Mouse (Mus musculus) ES-E14 (cell line): ENCODE measurements around the gene Morf4l2. TPM values are rescaled to one million over a fixed set of nuclear protein-coding genes. Genes with fewer than 3 reads are reported as not detected.
A peak's percentile ranks its signal among the peaks of the same experiment; 100 is the strongest.

Experiments used
- DNase-seq: peaks from one replicate; pipeline ENCODE4 v3.0.0-alpha.2; 2013; ENCODE audit warnings: low read depth, low spot score
- H3K27ac ChIP-seq: 2 replicates; pipeline ENCODE4 v1.5.1; 2012; ENCODE audit warnings: low read depth, mild to moderate bottlenecking, low read length, moderate library complexity, mixed read lengths; ENCODE audit not compliant: poor library complexity, insufficient read depth, severe bottlenecking
- H3K36me3 ChIP-seq: 2 replicates; pipeline ENCODE4 v1.6.1; 2012; ENCODE audit warnings: mild to moderate bottlenecking, low read length, moderate library complexity, mixed read lengths; ENCODE audit not compliant: control insufficient read depth, poor library complexity, insufficient read depth, severe bottlenecking
- H3K4me1 ChIP-seq, 2 experiments: fragments of 150-350 bp in 1 of 2; sonication (generic) in 1 of 2; 2 replicates each; pipeline ENCODE4 v1.6.1; 2012; ENCODE audit warnings: low read length in 2 of 2, mild to moderate bottlenecking in 1 of 2, mixed read lengths in 1 of 2; ENCODE audit not compliant: control insufficient read depth in 2 of 2, insufficient read depth in 2 of 2, poor library complexity in 1 of 2
- H3K4me3 ChIP-seq, 2 experiments: fragments of 150-350 bp in 1 of 2; sonication (generic) in 1 of 2; 2 replicates each; pipeline ENCODE4 v1.5.1; 2012; ENCODE audit warnings: low read length in 2 of 2, low read depth in 1 of 2, mild to moderate bottlenecking in 1 of 2, mixed read lengths in 1 of 2; ENCODE audit not compliant: insufficient read depth in 1 of 2, poor library complexity in 1 of 2, severe bottlenecking in 1 of 2
- H3K9ac ChIP-seq: 2 replicates; pipeline ENCODE4 v1.6.1; 2012; ENCODE audit warnings: low read depth, mild to moderate bottlenecking, low read length, mixed read lengths; ENCODE audit not compliant: poor library complexity, insufficient read depth, severe bottlenecking
- H3K9me3 ChIP-seq: fragments of 150-350 bp; sonication (generic); 2 replicates; pipeline ENCODE4 v1.6.1; 2012; ENCODE audit warnings: low read depth, mild to moderate bottlenecking, low read length; ENCODE audit not compliant: control insufficient read depth, insufficient read depth
- CHD2 ChIP-seq: IDR thresholded peaks from 2 replicates; pipeline ENCODE4 v1.6.1; 2014; ENCODE audit warnings: mild to moderate bottlenecking, low read depth, low read length, inconsistent platforms
- HCFC1 ChIP-seq: IDR thresholded peaks from 2 replicates; pipeline ENCODE4 v1.6.1; 2012; ENCODE audit warnings: low read length, inconsistent platforms, borderline replicate concordance; ENCODE audit not compliant: insufficient read depth
- MAFK ChIP-seq: IDR thresholded peaks from 2 replicates; pipeline ENCODE4 v1.6.1; 2014; ENCODE audit warnings: mild to moderate bottlenecking, low read depth, low read length, inconsistent platforms; ENCODE audit not compliant: insufficient read depth
- ZC3H11A ChIP-seq: IDR thresholded peaks from 2 replicates; pipeline ENCODE4 v1.6.1; 2012; ENCODE audit warnings: low read depth, mild to moderate bottlenecking, inconsistent platforms, low read length, borderline replicate concordance
- ZNF384 ChIP-seq: IDR thresholded peaks from 2 replicates; pipeline ENCODE4 v1.6.1; 2012; ENCODE audit warnings: low read depth, low read length, inconsistent platforms
- in situ Hi-C, 2 experiments: fragments of 600-800 bp; cut with MboI; formaldehyde crosslinking; loops; one replicate each; pipeline ENCODE4 v1.15.1; 2025; ENCODE audit warnings: low sequenced_read_pairs in 2 of 2, inconsistent platforms in 1 of 2; ENCODE audit not compliant: unreplicated experiment in 2 of 2
- total RNA-seq: library from RNA; depleted of rRNA; stranded (reverse); fragments of 300-350 nt; gene quantifications from 2 replicates; pipeline ENCODE4 v1.2.3, GENCODE M21; 2012; rRNA removed

Morf4l2 gene
- 236 and 337 TPM in 2 replicates for total RNA-seq

DNA sequence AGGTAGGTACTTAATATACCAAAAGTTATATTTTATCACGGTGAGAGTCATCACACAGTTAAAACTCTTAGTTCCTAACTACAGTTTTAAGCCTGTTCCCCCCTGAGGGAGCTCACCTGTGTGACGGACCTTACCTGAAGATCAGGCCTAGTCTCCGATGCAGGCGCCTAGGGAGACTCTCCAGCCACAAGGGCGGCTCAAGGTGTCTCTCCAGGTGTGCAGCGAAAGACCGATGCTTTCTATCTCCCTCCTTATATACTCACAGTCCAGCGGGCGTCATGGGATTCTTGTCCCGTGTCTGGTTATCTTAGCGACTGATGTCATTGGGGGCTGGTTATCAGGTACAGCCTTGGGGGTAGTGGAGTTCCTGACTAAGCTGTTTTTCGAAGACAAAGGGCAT, at the start of gene Morf4l2:
Gene Morf4l2 (minus strand): TSS at position 232 of the 400 bp plus-strand sequence.
- H3K36me3 ChIP-seq = peaks cover 3% of the 10 kb centered on the region
- TF ChIP-seq CHD2 (no peak), HCFC1 (no peak), ZC3H11A (no peak), MAFK (0 out of 2 replicates have a peak, but pooled peaks have one; percentile 6), ZNF384 (no peak)
- no peak for DNase-seq
- in situ Hi-C loops = no loop called here
- H3K9me3 ChIP-seq = no peaks in the 10 kb centered on the region
- peak within 1 kb of the TSS; percentile 82 to 89 for H3K4me3 ChIP-seq
- H3K4me1 ChIP-seq = 0 out of 4 replicates have a peak, but pooled peaks cover 0 to 1% of the 10 kb centered on the region in 2 experiments
- peak within 1 kb of the TSS; percentile 91; the same call in 1 of the 2 replicates for H3K27ac ChIP-seq
- H3K9ac ChIP-seq = peak within 1 kb of the TSS; percentile 96; the same call in 1 of the 2 replicates

DNA sequence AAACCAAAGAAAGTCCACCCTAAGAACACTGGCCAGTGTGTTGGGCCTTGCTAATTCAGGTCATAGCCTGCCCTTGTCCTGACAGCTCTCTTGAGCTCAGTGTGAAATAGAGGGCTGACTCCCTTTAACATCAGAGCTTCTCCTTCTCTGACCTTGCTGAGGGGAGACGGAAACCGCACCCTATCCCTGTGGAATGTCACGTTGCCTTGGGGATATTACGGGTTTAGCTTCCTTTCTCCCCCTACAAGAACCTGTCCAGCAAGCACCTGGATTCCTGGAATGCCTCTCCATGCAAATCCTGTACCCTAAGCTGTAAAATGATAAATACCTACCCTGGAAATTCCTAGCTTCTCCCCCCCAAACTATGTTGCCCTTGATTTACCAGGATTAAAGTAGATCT, 46.0 kb upstream of the Morf4l2 start:
- Histone ChIP-seq H3K9ac (0 out of 2 replicates have a peak overlapping the region, but pooled peaks have one; percentile 32), H3K36me3 (peaks cover 3% of the 10 kb centered on the region; the same call in 1 of the 2 replicates), H3K4me1 (peaks cover 4 to 5% of the 10 kb centered on the region in 2 experiments; a peak in 3 of 4 replicates), H3K9me3 (no peaks in the 10 kb centered on the region), H3K4me3 (no peak overlapping the region), H3K27ac (peak overlapping the region; percentile 97)
- in situ Hi-C loops = no loop called here
- DNase-seq = peak; percentile 39
- TF ChIP-seq CHD2 = 0 out of 2 replicates have a peak, but pooled peaks have one; percentile 17
- no peak for TF ChIP-seq MAFK

DNA sequence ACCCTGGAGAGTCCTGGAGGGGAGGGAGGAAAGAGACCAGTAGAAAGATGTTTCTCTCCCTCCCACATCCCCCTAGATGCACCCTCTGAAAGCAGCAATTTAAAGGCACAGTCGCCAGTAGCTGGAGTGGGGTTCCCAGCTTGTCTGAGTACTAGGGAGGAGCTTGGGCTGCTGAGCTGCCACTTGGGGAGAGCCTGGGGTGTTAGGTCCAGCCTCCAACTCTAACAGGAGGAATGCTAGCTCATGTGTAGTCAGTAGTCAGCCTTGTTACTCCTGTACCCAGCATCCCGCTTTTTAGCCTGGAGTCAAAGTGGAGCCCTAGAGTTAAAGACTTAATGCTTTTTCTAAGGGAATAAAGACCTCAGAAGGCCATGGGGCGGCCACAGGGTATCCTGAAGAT, 36.6 kb upstream of the Morf4l2 start, which contains the start of gene Glra4:
Gene Glra4 (minus strand): TSS at position 101 of the 400 bp plus-strand sequence.
- in situ Hi-C loops = no loop called here
- TF ChIP-seq HCFC1 (no peak), ZNF384 (no peak), MAFK (no peak), CHD2 (no peak), ZC3H11A (no peak)

GRCm38 (mm10) chrX:136779262-136779661, 35.8 kb upstream of the Morf4l2 start:
- in situ Hi-C loops = no loop called here
- no peak for TF ChIP-seq MAFK
- no peak for TF ChIP-seq ZNF384
- no peak for TF ChIP-seq ZC3H11A
- TF ChIP-seq HCFC1 = no peak
- no peak for DNase-seq
- H3K9ac ChIP-seq = no peak overlapping the region
- H3K36me3 ChIP-seq = no peaks in the 10 kb centered on the region
- H3K4me3 ChIP-seq = no peak overlapping the region
- H3K27ac ChIP-seq = no peak overlapping the region
- no peaks in the 10 kb centered on the region for H3K9me3 ChIP-seq
- no peaks in the 10 kb centered on the region for H3K4me1 ChIP-seq

More for the DNA sequence above, 36.6 kb upstream of the Morf4l2 start, which contains the start of gene Glra4:
- DNase-seq = no peak
- Histone ChIP-seq H3K9me3 (no peaks in the 10 kb centered on the region), H3K4me1 (no peaks in the 10 kb centered on the region), H3K27ac (no peak within 1 kb of the TSS), H3K36me3 (no peaks in the 10 kb centered on the region), H3K9ac (no peak within 1 kb of the TSS), H3K4me3 (no peak within 1 kb of the TSS)

DNA sequence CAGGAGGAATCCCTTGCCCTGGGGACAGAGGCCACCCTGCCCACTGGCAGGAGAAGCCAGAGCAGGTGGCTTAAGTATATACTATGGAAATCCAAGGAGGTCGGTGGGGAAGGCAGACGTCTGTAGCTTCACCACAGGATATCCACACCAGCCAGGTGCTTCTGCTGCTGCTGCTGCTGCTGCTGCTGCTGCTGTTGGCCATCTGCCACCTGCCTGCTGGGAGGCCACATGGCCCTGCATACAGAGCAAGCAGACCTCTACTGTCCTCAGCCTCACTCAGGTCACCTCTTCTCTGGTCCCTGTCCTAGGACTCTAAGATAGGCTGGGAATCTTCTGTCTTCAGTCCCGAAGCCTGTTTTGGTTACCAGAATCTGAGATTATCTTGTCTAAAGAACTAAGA, 34.6 kb upstream of the Morf4l2 start:
- no peak overlapping the region for H3K27ac ChIP-seq
- no peaks in the 10 kb centered on the region for H3K9me3 ChIP-seq
- H3K4me1 ChIP-seq = no peaks in the 10 kb centered on the region
- no peak for DNase-seq
- H3K4me3 ChIP-seq = no peak overlapping the region
- no peaks in the 10 kb centered on the region for H3K36me3 ChIP-seq
- in situ Hi-C loops = no loop called here
- TF ChIP-seq CHD2 (no peak), ZC3H11A (no peak), ZNF384 (no peak), MAFK (no peak), HCFC1 (no peak)
- no peak overlapping the region for H3K9ac ChIP-seq
